In the genomic region with DNA sequence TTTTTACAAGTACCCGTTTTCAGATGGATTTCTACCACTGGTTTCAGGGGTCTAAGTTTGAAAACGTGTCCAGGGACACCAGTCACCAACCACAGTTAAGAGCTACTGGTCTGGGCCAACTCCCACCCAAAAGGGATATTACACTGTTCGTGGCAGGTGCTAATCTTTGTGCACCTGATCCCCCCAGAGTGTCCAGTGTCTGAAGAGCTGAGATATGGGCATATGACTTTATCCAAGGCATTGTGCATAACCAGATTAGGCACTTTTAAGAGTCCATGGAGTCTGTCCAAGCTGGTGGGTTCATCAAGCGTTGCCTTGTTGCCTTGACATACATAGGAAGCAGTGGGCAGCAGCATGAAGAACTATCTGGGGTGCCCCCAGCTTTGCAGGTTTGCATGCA, we compare ENCODE assay signal across 21 mouse cellular contexts.
"Had no signal": no experiment of that assay in that cellular context is flagged by ENCODE, and none has a peak within 500 bp of the region (broad histone marks: within the 10 kb centered on the region; RNA-seq: fewer than 3 reads in every experiment).

No protein-coding gene starts in this region.

- H3K9ac ChIP-seq: limb, embryonic 12.5 days; limb, embryonic 15.5 days; liver, embryonic 14.5 days; lung, embryonic 15.5 days; neural tube, embryonic 13.5 days; stomach, embryonic 15.5 days had no signal

- H3K27ac ChIP-seq: limb, embryonic 12.5 days; limb, embryonic 15.5 days; liver, embryonic 14.5 days; lung, embryonic 15.5 days; neural tube, embryonic 13.5 days; stomach, embryonic 15.5 days had no signal

- H3K27me3 ChIP-seq: limb, embryonic 12.5 days; limb, embryonic 15.5 days; lung, embryonic 15.5 days; neural tube, embryonic 13.5 days; stomach, embryonic 15.5 days had no signal

- H3K4me2 ChIP-seq: limb, embryonic 12.5 days; limb, embryonic 15.5 days; lung, embryonic 15.5 days; neural tube, embryonic 13.5 days; stomach, embryonic 15.5 days had no signal

- H3K4me1 ChIP-seq: limb, embryonic 12.5 days; limb, embryonic 15.5 days; lung, embryonic 15.5 days; stomach, embryonic 15.5 days had no signal

- H3K36me3 ChIP-seq: limb, embryonic 12.5 days; limb, embryonic 15.5 days; lung, embryonic 15.5 days; neural tube, embryonic 13.5 days; stomach, embryonic 15.5 days had no signal

- ATAC-seq: inflammation-experienced regulatory T-cells, adult 6 months; intestine, embryonic 16.5 days had no signal

- H3K9me3 ChIP-seq: limb, embryonic 15.5 days; lung, embryonic 15.5 days; neural tube, embryonic 13.5 days; stomach, embryonic 15.5 days had no signal

- DNase-seq: kidney, adult 18-20 months; kidney, adult 9 months; kidney, postnatal 14 days; left cerebral cortex, postnatal 4 days; lung, adult 18-20 months; lung, postnatal 10 days; lung, postnatal 36 days; midbrain, embryonic 14.5 days; retina, postnatal 1 day; right cerebral cortex, postnatal 25 days; spleen, adult 18-20 months; thymus, postnatal 25 days had no signal

- H3K4me3 ChIP-seq: limb, embryonic 12.5 days; limb, embryonic 15.5 days; lung, embryonic 15.5 days; myocyte; neural tube, embryonic 13.5 days; stomach, embryonic 15.5 days had no signal
